Mouse (Mus musculus): ENCODE measurements at regions not wholly inside any gene's neighbourhood (a gene's known extent, or its start where the extent isn't known, plus 50 kb on each side); places are given as distances from the start of the nearest gene placed in this dataset.

GRCm38 (mm10) chr13:110832442-110832841 lies 422.4 kb upstream of the Actbl2 start:
- TF ChIP-seq CTCF (IDR thresholded peaks at IDR 0.05; ENCODE audit: low read depth, low read length) (no peak), GATA1 (IDR thresholded peaks at IDR 0.05; ENCODE audit: borderline replicate concordance, low read length) (no peak), TAL1 (conservative IDR thresholded peaks at IDR 0.05; ENCODE audit: low read depth, low read length) (no peak)

Data from G1E (cell line).